Mouse (Mus musculus): Measurements from ENCODE around the gene Rho. TPM values are rescaled to one million over a fixed set of nuclear protein-coding genes. Genes with fewer than 3 reads are reported as not detected.

Rho gene
- polyA plus RNA-seq, 1 experiment from 2014 or later = 0.17 TPM

DNA sequence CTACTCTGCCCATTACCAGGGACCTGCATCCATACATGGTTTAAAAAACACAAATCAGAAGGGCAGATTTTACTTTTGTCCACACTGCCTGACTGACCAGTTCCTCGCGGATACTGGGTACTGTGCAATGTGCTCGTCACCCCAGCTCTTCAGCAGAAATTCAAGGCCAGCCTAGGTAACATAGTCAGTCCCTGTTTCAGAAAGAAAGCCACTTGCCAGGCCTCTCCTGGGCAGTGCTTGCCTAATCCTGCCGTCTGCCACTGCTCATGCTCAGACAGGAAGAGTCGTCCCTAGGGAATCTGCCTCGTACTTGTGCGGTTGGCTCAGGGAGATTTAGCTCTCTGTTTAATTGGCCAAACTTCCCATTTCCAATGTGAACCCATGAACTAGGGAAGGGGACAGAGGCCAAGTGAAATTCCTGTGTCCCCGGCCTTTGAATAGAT, 30.0 kb upstream of the Rho start:
- H3K36me3 ChIP-seq (ENCODE audit: poor library complexity, severe bottlenecking) = peaks cover 33% of the 10 kb centered on the region
- H3K27ac ChIP-seq = peak overlapping the region; percentile 19; the same call in 1 of the 2 replicates
- H3K4me3 ChIP-seq = no peak overlapping the region
- 0 out of 2 replicates have a peak, but pooled peaks have one; percentile 16 for ATAC-seq
- WGBS = 80% methylated on average over 8 of the region's 8 CpGs
- H3K27me3 ChIP-seq = no peaks in the 10 kb centered on the region
- H3K4me1 ChIP-seq = peaks cover 5% of the 10 kb centered on the region; the same call in 1 of the 2 replicates
- no peaks in the 10 kb centered on the region for H3K9me3 ChIP-seq (replicated peaks)
- no peak overlapping the region; the same call in 1 of the 2 replicates for H3K9ac ChIP-seq
- H3K4me2 ChIP-seq = no peak overlapping the region

- 79% methylated on average over 3 of the region's 3 CpGs for WGBS
- no peaks in the 10 kb centered on the region for H3K9me3 ChIP-seq (replicated peaks)
- no peak overlapping the region for H3K4me3 ChIP-seq
- H3K27ac ChIP-seq = no peak overlapping the region
- peaks cover 41% of the 10 kb centered on the region for H3K36me3 ChIP-seq (ENCODE audit: poor library complexity, severe bottlenecking)
- H3K27me3 ChIP-seq = no peaks in the 10 kb centered on the region
- no peak for ATAC-seq
- peaks cover 5% of the 10 kb centered on the region; the same call in 1 of the 2 replicates for H3K4me1 ChIP-seq
- no peak overlapping the region for H3K9ac ChIP-seq
- no peak overlapping the region for H3K4me2 ChIP-seq
Observed at GRCm38 (mm10) chr6:115902545-115902944, 29.0 kb upstream of the Rho start.

DNA sequence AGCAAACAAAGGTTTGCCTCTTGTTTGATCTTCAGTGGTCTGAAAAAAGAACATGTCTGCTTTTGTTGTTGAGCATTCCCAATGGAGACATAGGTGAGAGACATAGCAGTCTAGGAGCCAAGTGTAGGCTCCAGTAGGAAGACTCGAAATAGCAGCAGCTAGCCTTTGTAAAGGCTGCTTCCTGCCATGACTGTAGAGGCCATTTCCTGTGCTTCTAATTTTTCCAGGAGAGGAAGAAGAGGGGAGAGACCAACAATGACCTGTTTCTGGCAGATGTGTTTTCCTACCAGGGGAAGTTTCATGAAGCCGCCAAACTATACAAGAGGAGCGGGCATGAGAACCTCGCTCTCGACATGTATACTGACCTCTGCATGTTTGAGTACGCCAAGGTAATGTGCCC, 26.0 kb upstream of the Rho start:
- no peak overlapping the region for H3K4me3 ChIP-seq
- peaks cover 13% of the 10 kb centered on the region; the same call in 1 of the 2 replicates for H3K4me1 ChIP-seq
- H3K27ac ChIP-seq = no peak overlapping the region
- no peak overlapping the region for H3K4me2 ChIP-seq
- H3K9ac ChIP-seq = no peak overlapping the region
- no peaks in the 10 kb centered on the region for H3K9me3 ChIP-seq (replicated peaks)
- H3K36me3 ChIP-seq (ENCODE audit: poor library complexity, severe bottlenecking) = peaks cover 40% of the 10 kb centered on the region
- no peaks in the 10 kb centered on the region for H3K27me3 ChIP-seq
- ATAC-seq = no peak
- 92% methylated on average over 6 of the region's 6 CpGs for WGBS

GRCm38 (mm10) chr6:115906455-115906854, 25.1 kb upstream of the Rho start:
- 91% methylated on average over 1 of the region's 1 CpGs for WGBS
- Histone ChIP-seq H3K27ac (no peak overlapping the region), H3K27me3 (no peaks in the 10 kb centered on the region), H3K4me3 (no peak overlapping the region), H3K9ac (no peak overlapping the region), H3K4me1 (peaks cover 9% of the 10 kb centered on the region; the same call in 1 of the 2 replicates), H3K9me3 (replicated peaks) (no peaks in the 10 kb centered on the region), H3K36me3 (ENCODE audit: poor library complexity, severe bottlenecking) (peaks cover 40% of the 10 kb centered on the region), H3K4me2 (no peak overlapping the region)
- ATAC-seq = no peak

DNA sequence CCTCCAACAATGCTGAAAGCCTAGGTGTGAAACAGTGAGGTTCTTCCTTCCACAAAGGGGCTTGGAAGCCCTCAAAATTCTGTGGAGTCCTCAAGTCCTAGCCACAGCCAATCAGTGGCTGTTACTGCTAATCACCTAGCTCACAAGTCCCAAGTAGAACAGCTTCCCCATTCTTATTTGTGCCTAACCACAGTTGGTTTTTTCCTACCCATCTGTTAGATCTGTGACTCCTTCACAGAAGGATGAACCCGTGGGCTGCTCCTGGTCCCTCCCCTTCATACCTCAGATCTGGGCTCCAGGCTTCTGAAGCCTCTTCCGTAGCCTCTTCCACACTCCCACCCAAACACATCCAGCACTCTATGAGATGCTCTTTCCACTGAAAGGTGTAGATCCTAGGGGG, 24.7 kb upstream of the Rho start:
- H3K4me2 ChIP-seq = no peak overlapping the region
- ATAC-seq = no peak
- H3K9me3 ChIP-seq (replicated peaks) = no peaks in the 10 kb centered on the region
- H3K27me3 ChIP-seq = no peaks in the 10 kb centered on the region
- no peak overlapping the region for H3K9ac ChIP-seq
- no peak overlapping the region for H3K4me3 ChIP-seq
- H3K36me3 ChIP-seq (ENCODE audit: poor library complexity, severe bottlenecking) = peaks cover 40% of the 10 kb centered on the region
- 87% methylated on average over 2 of the region's 2 CpGs for WGBS
- H3K27ac ChIP-seq = no peak overlapping the region
- H3K4me1 ChIP-seq = 0 out of 2 replicates have a peak, but pooled peaks cover 8% of the 10 kb centered on the region

- no peak overlapping the region for H3K4me2 ChIP-seq
- 53% methylated on average over 6 of the region's 6 CpGs for WGBS
Observed at GRCm38 (mm10) chr6:115908421-115908982, 23.0 kb upstream of the Rho start.

DNA sequence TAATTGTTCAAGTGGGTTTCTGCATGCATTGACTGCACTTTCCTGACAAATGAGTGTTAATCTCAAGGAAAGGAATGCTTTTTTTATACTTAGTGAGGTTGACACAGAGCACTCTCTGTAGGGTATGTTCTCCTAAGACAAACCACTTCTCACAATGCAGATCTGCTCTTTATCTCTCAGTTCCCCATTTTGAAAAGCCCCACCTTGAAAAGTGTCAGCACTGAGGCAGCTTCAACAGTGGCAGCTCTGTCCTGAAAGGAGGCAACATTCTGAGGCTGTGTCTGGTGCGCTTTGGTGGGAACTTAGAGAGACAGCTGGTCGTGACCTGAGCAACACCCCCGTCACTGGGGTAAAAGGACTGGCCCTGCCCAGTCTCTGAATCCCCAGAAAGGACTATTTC, 22.5 kb upstream of the Rho start:
- H3K4me2 ChIP-seq = no peak overlapping the region
- no peak overlapping the region for H3K4me3 ChIP-seq
- peaks cover 33% of the 10 kb centered on the region for H3K36me3 ChIP-seq (ENCODE audit: poor library complexity, severe bottlenecking)
- WGBS = 70% methylated on average over 3 of the region's 3 CpGs
- H3K9me3 ChIP-seq (replicated peaks) = no peaks in the 10 kb centered on the region
- no peak for ATAC-seq
- no peaks in the 10 kb centered on the region for H3K27me3 ChIP-seq
- peaks cover 22% of the 10 kb centered on the region for H3K4me1 ChIP-seq
- no peak overlapping the region for H3K9ac ChIP-seq
- H3K27ac ChIP-seq = no peak overlapping the region

More at GRCm38 (mm10) chr6:115908421-115908982, 23.0 kb upstream of the Rho start:
- no peak for ATAC-seq
- no peaks in the 10 kb centered on the region for H3K27me3 ChIP-seq
- H3K4me1 ChIP-seq = peaks cover 17% of the 10 kb centered on the region
- H3K9ac ChIP-seq = no peak overlapping the region; the same call in 1 of the 2 replicates
- peaks cover 37% of the 10 kb centered on the region for H3K36me3 ChIP-seq (ENCODE audit: poor library complexity, severe bottlenecking)
- H3K9me3 ChIP-seq (replicated peaks) = no peaks in the 10 kb centered on the region
- H3K27ac ChIP-seq = no peak overlapping the region
- H3K4me3 ChIP-seq = no peak overlapping the region

GRCm38 (mm10) chr6:115909940-115910339, 21.6 kb upstream of the Rho start:
- no peak overlapping the region for H3K4me2 ChIP-seq
- H3K9me3 ChIP-seq (replicated peaks) = no peaks in the 10 kb centered on the region
- 82% methylated on average over 8 of the region's 8 CpGs for WGBS
- no peak overlapping the region for H3K27ac ChIP-seq
- H3K36me3 ChIP-seq (ENCODE audit: poor library complexity, severe bottlenecking) = peaks cover 28% of the 10 kb centered on the region
- peaks cover 31% of the 10 kb centered on the region for H3K4me1 ChIP-seq
- no peaks in the 10 kb centered on the region for H3K27me3 ChIP-seq
- no peak overlapping the region for H3K9ac ChIP-seq
- ATAC-seq = no peak
- no peak overlapping the region for H3K4me3 ChIP-seq

GRCm38 (mm10) chr6:115911763-115912162, 19.8 kb upstream of the Rho start:
- H3K9me3 ChIP-seq (replicated peaks) = no peaks in the 10 kb centered on the region
- H3K27ac ChIP-seq = no peak overlapping the region
- ATAC-seq = no peak
- 87% methylated on average over 6 of the region's 6 CpGs for WGBS
- H3K4me1 ChIP-seq = peaks cover 48% of the 10 kb centered on the region
- no peaks in the 10 kb centered on the region for H3K27me3 ChIP-seq
- no peak overlapping the region for H3K4me3 ChIP-seq
- no peak overlapping the region for H3K4me2 ChIP-seq
- no peak overlapping the region for H3K9ac ChIP-seq
- H3K36me3 ChIP-seq (ENCODE audit: poor library complexity, severe bottlenecking) = peaks cover 15% of the 10 kb centered on the region

DNA sequence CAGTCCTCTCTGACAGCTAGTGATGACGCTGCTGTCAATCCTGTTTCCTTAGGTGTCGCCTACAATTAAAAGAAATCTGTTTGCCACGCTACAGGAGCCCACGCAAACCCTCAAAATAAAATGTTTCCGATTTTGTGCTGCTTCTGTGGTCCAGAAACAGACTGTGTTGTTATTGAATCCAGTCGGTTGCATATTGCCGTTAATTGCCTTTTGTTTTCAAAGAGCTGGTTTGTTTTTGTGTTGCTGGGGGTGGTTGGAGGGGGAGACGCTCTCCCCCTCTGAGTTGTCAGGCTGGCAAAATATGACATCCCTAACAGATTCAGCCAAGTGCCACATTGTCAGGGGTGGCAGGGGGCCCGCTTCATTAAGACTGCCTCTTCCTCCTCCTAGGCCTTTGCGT, 18.1 kb upstream of the Rho start:
- Histone ChIP-seq H3K9me3 (replicated peaks) (no peaks in the 10 kb centered on the region), H3K27ac (peak overlapping the region; percentile 84), H3K9ac (no peak overlapping the region), H3K4me1 (peaks cover 47% of the 10 kb centered on the region), H3K36me3 (ENCODE audit: poor library complexity, severe bottlenecking) (peaks cover 10% of the 10 kb centered on the region; the same call in 1 of the 2 replicates), H3K4me3 (no peak overlapping the region), H3K27me3 (no peaks in the 10 kb centered on the region), H3K4me2 (no peak overlapping the region)
- ATAC-seq = no peak
- WGBS = 68% methylated on average over 10 of the region's 10 CpGs

DNA sequence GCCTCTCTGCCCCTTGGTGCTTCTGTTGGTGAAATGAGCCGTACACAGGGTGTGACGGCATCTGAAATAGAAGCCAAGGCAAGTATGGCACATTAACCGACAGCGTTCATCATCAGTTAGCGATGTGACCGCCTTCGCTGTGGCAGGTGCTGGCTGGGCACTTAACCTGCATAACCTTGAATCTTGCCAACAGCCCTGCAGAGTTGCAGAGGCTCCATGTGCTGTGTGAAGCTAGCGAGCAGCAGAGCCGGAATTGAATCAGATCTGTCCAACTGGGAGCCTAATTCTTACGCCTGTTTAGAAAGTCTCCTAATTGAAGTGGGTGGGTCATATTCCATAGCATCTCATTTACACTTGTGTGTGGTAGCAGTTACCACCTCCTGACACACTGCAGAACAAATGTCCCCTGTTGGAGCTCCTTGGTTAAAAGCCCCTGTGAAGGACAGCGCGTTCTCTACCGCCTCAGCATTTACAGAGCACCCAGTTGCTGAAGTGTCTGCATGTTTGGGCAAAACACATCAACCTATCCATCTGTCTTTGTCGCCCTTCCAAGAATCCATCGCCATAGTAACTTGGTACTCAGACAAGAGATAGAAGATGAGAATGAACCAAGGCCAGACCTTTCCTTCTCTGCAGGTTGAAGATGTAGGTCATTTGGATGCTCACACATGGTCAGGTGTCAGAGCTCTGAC, 16.9 kb upstream of the Rho start:
- H3K4me3 ChIP-seq = no peak overlapping the region
- peak; percentile 71 for ATAC-seq
- H3K9me3 ChIP-seq (replicated peaks) = no peaks in the 10 kb centered on the region
- peak overlapping the region; percentile 84 for H3K27ac ChIP-seq
- H3K9ac ChIP-seq = no peak overlapping the region
- H3K4me2 ChIP-seq = 0 out of 2 replicates have a peak overlapping the region, but pooled peaks have one; percentile 4
- H3K4me1 ChIP-seq = peaks cover 41% of the 10 kb centered on the region
- no peaks in the 10 kb centered on the region for H3K27me3 ChIP-seq
- peaks cover 14% of the 10 kb centered on the region; the same call in 1 of the 2 replicates for H3K36me3 ChIP-seq (ENCODE audit: poor library complexity, severe bottlenecking)
- 57% methylated on average over 15 of the region's 15 CpGs for WGBS

GRCm38 (mm10) chr6:115915601-115916445, 15.7 kb upstream of the Rho start:
- Histone ChIP-seq H3K9ac (no peak overlapping the region), H3K4me2 (no peak overlapping the region), H3K27ac (peak overlapping the region; percentile 84), H3K4me1 (peaks cover 41% of the 10 kb centered on the region), H3K27me3 (no peaks in the 10 kb centered on the region), H3K36me3 (ENCODE audit: poor library complexity, severe bottlenecking) (peaks cover 11% of the 10 kb centered on the region; the same call in 1 of the 2 replicates), H3K9me3 (replicated peaks) (no peaks in the 10 kb centered on the region), H3K4me3 (no peak overlapping the region)
- no peak for ATAC-seq
- WGBS = 68% methylated on average over 17 of the region's 17 CpGs

Measured in forebrain, embryonic 13.5 days (tissue).